Mouse (Mus musculus) cerebellum, adult 18-20 months (tissue): ENCODE measurements around the gene Adam22.
"Not testable (repeated sequence)": the region's sequence is repeated elsewhere in the genome, so short reads cannot be mapped to it uniquely, and the experiment has no call there.

ENCODE experiments used
- DNase-seq, 2 experiments: peaks; one replicate each; pipeline ENCODE4 v3.0.0; 2021

The Adam22 gene

DNA sequence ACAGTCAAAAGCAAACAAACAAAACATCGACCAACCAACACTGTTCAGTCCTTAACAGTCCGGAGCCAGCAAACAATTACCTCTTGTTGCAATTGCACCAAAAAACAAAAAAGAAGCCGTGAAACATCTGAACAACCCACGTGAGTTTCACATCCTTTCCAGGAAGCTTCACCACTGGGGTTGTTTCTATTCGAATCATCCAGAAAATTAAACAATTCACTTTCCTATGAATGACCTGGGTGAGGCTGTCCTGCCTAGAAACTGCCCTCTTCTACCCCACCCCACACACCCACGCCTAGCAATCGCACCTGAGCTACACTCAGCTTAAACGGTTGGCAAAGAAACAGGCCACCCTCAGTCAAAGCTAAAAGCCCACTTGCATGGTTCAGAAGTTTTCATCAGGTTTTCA is 312.2 kb downstream of the Adam22 start:
- DNase-seq = no peak

GRCm38 (mm10) chr5:8053827-8054226 is 314.1 kb downstream of the Adam22 start:
- DNase-seq = no peak

DNA sequence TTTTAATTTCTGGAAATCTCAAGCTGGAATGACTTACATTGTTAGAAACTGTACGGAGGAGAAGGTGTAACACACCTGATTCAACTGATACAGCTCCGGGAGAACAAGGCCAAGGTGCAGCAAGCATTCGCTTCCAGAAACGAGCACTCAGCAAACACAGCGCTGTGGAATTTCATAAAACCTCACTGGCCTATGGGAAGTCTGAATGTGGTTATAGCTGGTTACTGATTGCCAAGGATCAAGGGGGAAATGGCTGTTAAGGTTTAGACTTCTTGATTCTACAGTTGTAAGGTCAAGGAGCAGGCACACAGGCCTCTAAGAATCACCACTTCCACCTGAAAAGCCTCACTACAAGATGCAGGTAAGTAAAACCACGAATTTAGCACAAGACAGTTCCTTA is 322.1 kb downstream of the Adam22 start, which contains the start of gene Sri:
Sri (plus strand) TSS at position 224 of the 400 bp plus-strand sequence.
- DNase-seq = no peak

GRCm38 (mm10) chr5:8034596-8034995 is 333.4 kb downstream of the Adam22 start:
- DNase-seq = not testable (repeated sequence)
